Mouse (Mus musculus) kidney, postnatal 0 days (tissue): ENCODE measurements around the gene Mtf1. TPM values are rescaled to one million over a fixed set of nuclear protein-coding genes. Genes with fewer than 3 reads are reported as not detected.

Experiments used
- ATAC-seq: fragments of 200-750 bp; cut with Nextera tagmentation; replicated peaks from 2 replicates; pipeline ENCODE4 v1.8.0; 2017; ENCODE audit warnings: low read depth, moderate number of reproducible peaks, moderate TSS enrichment, moderate library complexity; ENCODE audit not compliant: low FRiP score
- DNase-seq: peaks from one replicate; pipeline ENCODE4 v3.0.0-alpha.2; 2016; ENCODE audit warnings: low spot score
- H3K27ac ChIP-seq: fragments of 300-500 bp; sonication (generic); 2 replicates; pipeline ENCODE4 v1.5.1; 2014; ENCODE audit warnings: mild to moderate bottlenecking
- H3K27me3 ChIP-seq: fragments of 300-500 bp; sonication (generic); 2 replicates; pipeline ENCODE4 v1.6.1; 2014; ENCODE audit warnings: low read length, mixed read lengths; ENCODE audit not compliant: insufficient read depth
- H3K36me3 ChIP-seq: fragments of 300-500 bp; sonication (generic); 2 replicates; pipeline ENCODE4 v1.6.1; 2014; ENCODE audit warnings: low read length, mixed read lengths; ENCODE audit not compliant: insufficient read depth
- H3K4me1 ChIP-seq: fragments of 300-500 bp; sonication (generic); replicated peaks from 2 replicates; pipeline ENCODE4 v1.6.1; 2014; ENCODE audit warnings: antibody characterized with exemption, low read length, mixed read lengths; ENCODE audit not compliant: insufficient read depth
- H3K4me2 ChIP-seq: fragments of 300-500 bp; sonication (generic); 2 replicates; pipeline ENCODE4 v1.6.1; 2014; ENCODE audit warnings: mild to moderate bottlenecking, low read length, moderate library complexity, mixed read lengths
- H3K4me3 ChIP-seq: fragments of 300-500 bp; sonication (generic); replicated peaks from 2 replicates; pipeline ENCODE4 v1.5.1; 2014; ENCODE audit warnings: low read depth, low read length
- H3K9ac ChIP-seq: fragments of 300-500 bp; sonication (generic); 2 replicates; pipeline ENCODE4 v1.6.1; 2014; ENCODE audit warnings: low read depth, low read length
- H3K9me3 ChIP-seq: fragments of 300-500 bp; sonication (generic); replicated peaks from 2 replicates; pipeline ENCODE4 v1.6.1; 2016; ENCODE audit warnings: low read length, inconsistent platforms, mixed read lengths
- CTCF ChIP-seq: IDR thresholded peaks from 2 replicates; pipeline ENCODE4 v1.5.1; 2016; ENCODE audit warnings: antibody characterized with exemption, low read depth, mild to moderate bottlenecking, moderate library complexity
- WGBS: fragments of 180-500 bp; shearing (Covaris S2); extraction: QIAGEN DNeasy Blood & Tissue Kit; methylation state at CpG from one replicate; pipeline ENCODE4 v1.1.7; 2014; 5-methylcytosine and 5-hydroxymethylcytosine counted together
- polyA plus RNA-seq: library from polyadenylated mRNA; unstranded; fragments of >200 nt; fragmentation: Nextera tagmentation; extraction: Ambion mirVana; gene quantifications from 2 replicates; pipeline ENCODE4 v1.2.1, GENCODE M21; 2015

Mtf1 gene
- polyA plus RNA-seq: 11.3 and 14.8 TPM in 2 replicates

DNA sequence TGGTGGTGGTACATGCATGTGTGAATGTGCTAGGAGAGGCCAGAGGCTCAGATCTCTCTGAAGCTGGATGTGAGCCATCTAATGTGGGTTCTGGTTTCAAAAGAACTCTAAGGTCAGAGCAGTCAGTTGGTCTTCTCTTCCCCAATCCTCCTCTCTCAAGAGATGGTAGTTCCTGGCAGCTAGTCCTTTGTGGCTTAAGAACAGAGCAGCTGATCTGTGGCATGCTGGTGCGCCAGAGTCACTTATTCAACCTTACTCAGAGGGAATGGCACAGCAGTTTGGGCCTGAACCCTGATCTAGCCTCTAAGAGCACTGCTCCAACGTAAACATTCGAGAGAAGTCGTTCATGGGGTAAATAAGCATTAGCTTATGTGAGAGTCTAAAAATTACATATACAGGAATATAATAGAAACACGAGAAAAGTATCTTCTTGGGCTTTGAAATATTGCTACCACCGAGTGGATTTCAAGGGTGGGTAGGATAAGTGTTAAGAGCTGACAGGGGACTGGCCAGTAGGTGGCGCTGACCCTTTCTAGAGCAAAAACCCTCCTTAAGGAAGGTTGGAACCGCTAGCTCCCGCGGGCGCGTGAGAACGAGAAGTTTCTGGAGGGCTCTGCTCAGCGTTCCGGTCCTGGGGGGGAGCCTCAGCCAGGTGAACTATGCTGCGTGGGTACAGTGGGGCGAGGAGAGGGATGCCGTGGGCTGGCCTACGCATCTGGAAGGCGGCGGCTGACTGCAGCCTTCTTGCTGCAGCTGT lies at the start of gene Mtf1:
Gene Mtf1, plus strand, starts transcription at position 553 of the 757 bp plus-strand sequence.
- DNase-seq: peak; percentile 93
- ATAC-seq: peak; percentile 53
- H3K27me3 ChIP-seq: no peaks in the 10 kb centered on the region
- no peaks in the 10 kb centered on the region for H3K9me3 ChIP-seq
- peaks cover 22% of the 10 kb centered on the region for H3K36me3 ChIP-seq
- peak within 1 kb of the TSS; percentile 75 for H3K4me3 ChIP-seq
- peak within 1 kb of the TSS; percentile 81 for H3K9ac ChIP-seq
- peak within 1 kb of the TSS; percentile 75 for H3K4me2 ChIP-seq
- peak; percentile 82 for TF ChIP-seq CTCF
- H3K4me1 ChIP-seq: peaks cover 6% of the 10 kb centered on the region; the same call in 1 of the 2 replicates
- 3% methylated on average over 21 of the region's 21 CpGs for WGBS
- H3K27ac ChIP-seq: peak within 1 kb of the TSS; percentile 95

DNA sequence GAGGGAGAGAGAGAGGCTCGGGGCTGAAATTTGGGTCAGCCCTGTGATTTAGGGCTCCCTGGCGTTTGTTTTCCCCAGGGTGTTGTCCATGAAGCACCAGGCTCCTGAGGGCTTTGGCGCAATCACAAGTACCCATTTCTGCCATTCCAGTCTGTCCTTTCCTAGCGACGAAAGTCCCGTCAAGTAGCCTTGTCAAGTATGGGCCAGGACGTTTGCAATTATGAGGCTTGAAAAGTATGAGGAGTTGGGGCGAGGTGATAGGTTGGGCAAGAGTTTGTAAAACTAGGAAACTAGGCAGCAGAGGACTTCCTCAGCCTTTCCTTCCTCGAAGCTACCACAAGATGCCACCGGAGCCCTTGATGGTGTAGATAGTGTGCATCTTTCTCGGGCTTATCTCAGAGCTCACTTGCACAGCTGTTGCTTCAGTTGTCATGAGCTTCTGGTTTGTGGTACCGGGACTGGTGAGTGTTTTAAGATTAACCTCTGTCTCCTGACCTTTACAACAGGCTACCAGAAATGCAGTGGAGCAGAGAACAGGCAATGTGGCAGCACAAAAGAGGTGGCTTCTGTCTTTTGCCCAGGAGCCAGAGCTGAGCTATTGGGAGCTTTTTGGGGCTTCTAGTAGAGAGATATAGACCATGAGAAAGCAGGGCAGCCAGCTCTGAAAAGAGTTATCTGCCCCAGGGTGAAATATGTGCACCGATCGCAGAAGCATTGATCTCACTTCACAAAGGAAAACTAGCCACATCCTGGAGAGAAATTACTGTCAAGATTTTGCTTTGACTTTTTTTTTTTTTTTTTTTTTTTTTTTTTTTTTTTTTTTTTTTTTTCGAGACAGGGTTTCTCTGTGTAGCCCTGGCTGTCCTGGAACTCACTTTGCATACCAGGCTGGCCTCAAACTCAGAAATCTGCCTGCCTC lies 49.4 kb upstream of the Mtf1 start:
- Histone ChIP-seq H3K27ac (0 out of 2 replicates have a peak overlapping the region, but pooled peaks have one; percentile 60), H3K4me3 (peak overlapping the region; percentile 78), H3K36me3 (0 out of 2 replicates have a peak, but pooled peaks cover under 1% of the 10 kb centered on the region), H3K27me3 (no peaks in the 10 kb centered on the region), H3K4me2 (peak overlapping the region; percentile 98), H3K9ac (peak overlapping the region; percentile 73), H3K9me3 (no peaks in the 10 kb centered on the region), H3K4me1 (peaks cover 12% of the 10 kb centered on the region; the same call in 1 of the 2 replicates)
- TF ChIP-seq CTCF: 0 out of 2 replicates have a peak, but pooled peaks have one; percentile 29
- DNase-seq: no peak
- ATAC-seq: no peak
- WGBS: 15% methylated on average over 14 of the region's 15 CpGs

DNA sequence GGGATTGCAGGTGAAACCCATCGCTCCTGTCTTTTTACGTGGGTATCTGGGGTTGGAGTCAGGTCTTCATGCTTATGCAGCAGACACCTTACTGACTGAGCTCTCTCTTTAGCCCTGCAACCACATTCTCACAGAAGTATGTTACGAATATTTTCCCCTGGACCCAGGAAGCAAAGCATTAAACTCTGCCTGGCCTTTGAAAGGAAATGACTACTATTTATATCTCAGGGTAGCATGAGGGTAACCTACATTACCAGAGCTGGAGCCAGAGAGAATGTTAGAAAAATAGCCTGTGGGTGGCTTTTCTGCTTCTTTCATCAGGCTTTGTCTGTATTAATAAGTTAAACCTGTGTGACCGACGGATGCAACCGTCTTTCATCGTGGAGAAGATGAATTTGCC lies 46.4 kb upstream of the Mtf1 start:
- H3K9me3 ChIP-seq: no peaks in the 10 kb centered on the region
- no peak for TF ChIP-seq CTCF
- no peak for ATAC-seq
- no peak overlapping the region for H3K4me3 ChIP-seq
- peaks cover 12% of the 10 kb centered on the region; the same call in 1 of the 2 replicates for H3K4me1 ChIP-seq
- peak overlapping the region; percentile 63 for H3K27ac ChIP-seq
- no peak overlapping the region for H3K9ac ChIP-seq
- no peaks in the 10 kb centered on the region for H3K27me3 ChIP-seq
- no peak overlapping the region for H3K4me2 ChIP-seq
- 45% methylated on average over 7 of the region's 7 CpGs for WGBS
- H3K36me3 ChIP-seq: no peaks in the 10 kb centered on the region
- DNase-seq: no peak

GRCm38 (mm10) chr4:124759305-124759811 lies 42.5 kb upstream of the Mtf1 start:
- peak; percentile 57 for DNase-seq
- peak overlapping the region; percentile 15; the same call in 1 of the 2 replicates for H3K4me2 ChIP-seq

GRCm38 (mm10) chr4:124761201-124761600 lies 40.7 kb upstream of the Mtf1 start:
- Histone ChIP-seq H3K4me3 (no peak overlapping the region), H3K9ac (no peak overlapping the region), H3K9me3 (no peaks in the 10 kb centered on the region), H3K4me1 (no peaks in the 10 kb centered on the region), H3K27me3 (no peaks in the 10 kb centered on the region), H3K4me2 (no peak overlapping the region), H3K27ac (no peak overlapping the region), H3K36me3 (no peaks in the 10 kb centered on the region)
- TF ChIP-seq CTCF: no peak
- DNase-seq: no peak
- ATAC-seq: no peak
- WGBS: 44% methylated on average over 1 of the region's 1 CpGs

More at GRCm38 (mm10) chr4:124759305-124759811, 42.5 kb upstream of the Mtf1 start:
- no peak overlapping the region for H3K4me3 ChIP-seq
- 30% methylated on average over 7 of the region's 7 CpGs for WGBS
- no peaks in the 10 kb centered on the region for H3K9me3 ChIP-seq
- no peak for ATAC-seq
- no peaks in the 10 kb centered on the region for H3K4me1 ChIP-seq
- H3K9ac ChIP-seq: no peak overlapping the region
- H3K36me3 ChIP-seq: no peaks in the 10 kb centered on the region
- no peaks in the 10 kb centered on the region for H3K27me3 ChIP-seq
- TF ChIP-seq CTCF: no peak
- peak overlapping the region; percentile 54 for H3K27ac ChIP-seq

DNA sequence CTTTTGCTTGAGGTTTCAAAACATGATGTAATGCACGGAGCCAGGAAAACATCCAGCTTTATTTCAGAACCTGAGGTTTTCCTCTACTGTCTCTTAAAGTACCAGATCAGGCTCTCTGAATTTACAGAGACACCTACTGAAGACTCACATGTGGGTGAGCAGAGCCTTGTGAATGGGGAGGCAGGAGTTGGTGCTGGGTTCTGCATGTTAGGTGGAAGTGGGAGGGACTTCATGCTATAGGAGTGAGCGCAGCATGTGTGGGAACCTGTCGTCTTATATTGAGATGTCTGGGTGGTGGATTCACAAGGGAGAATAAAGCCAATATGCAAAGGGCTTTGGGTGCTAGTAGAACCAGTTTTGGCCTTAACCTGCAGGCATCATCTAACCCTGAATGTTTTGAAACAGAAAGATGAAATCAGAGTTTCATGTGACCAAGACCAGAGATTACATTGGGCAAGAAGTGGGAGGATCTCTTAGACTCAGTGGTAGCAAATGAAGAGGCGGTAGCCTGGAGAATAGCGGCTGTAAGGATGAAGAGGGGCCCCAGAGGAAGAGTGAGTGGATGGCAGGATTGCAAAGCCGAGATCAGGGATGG lies 38.9 kb upstream of the Mtf1 start:
- H3K4me1 ChIP-seq: no peaks in the 10 kb centered on the region
- no peaks in the 10 kb centered on the region for H3K9me3 ChIP-seq
- DNase-seq (no peak), ATAC-seq (no peak)
- H3K27ac ChIP-seq: no peak overlapping the region
- TF ChIP-seq CTCF: no peak
- no peak overlapping the region for H3K4me3 ChIP-seq
- WGBS: 81% methylated on average over 6 of the region's 6 CpGs
- no peaks in the 10 kb centered on the region for H3K36me3 ChIP-seq
- no peak overlapping the region for H3K9ac ChIP-seq
- H3K4me2 ChIP-seq: no peak overlapping the region
- H3K27me3 ChIP-seq: no peaks in the 10 kb centered on the region
